ENCODE assay signal across 10 mouse cellular contexts in the genomic region with DNA sequence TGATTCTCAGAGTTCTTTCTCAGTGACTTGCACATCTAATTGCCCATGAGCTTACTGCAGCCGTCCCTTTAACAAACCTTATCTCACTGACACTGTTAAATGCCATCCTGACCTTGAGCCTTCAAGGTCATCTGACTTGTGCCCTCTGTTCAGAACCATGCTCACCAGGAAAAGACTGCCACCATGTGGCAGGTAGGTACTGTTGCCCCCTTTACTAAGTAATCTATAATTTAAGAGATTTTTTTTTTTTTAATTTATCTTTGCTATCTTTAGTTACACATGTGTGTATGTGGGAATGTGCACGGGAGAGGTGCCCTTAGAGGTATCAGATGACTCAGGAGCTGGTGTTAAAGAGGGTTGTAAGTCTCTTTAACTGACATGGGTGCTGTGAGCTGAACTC. TPM values are rescaled to one million over a fixed set of nuclear protein-coding genes. Genes with fewer than 3 reads are reported as not detected.
DNase-seq lines count a peak whose midpoint lies in the region; ATAC-seq and TF ChIP-seq lines count a peak whose summit lies in the region.
"Had no signal": no experiment of that assay in that cellular context is flagged by ENCODE, and none has a peak within 500 bp of the region (broad histone marks: within the 10 kb centered on the region; RNA-seq: fewer than 3 reads in every experiment).

No protein-coding gene starts in this region.

- H3K79me2 ChIP-seq in heart, adult 2 months (replicated peaks; ENCODE audit: control insufficient read depth, insufficient read depth, low read length) = no peaks in the 10 kb centered on the region

- TF ChIP-seq POLR2A in heart, adult 2 months (IDR thresholded peaks at IDR 0.05; ENCODE audit: insufficient read depth, low read depth, low read length) = no peak

- no peak overlapping the region for H3K27ac ChIP-seq in heart, adult 2 months
- no peak overlapping the region for H3K27ac ChIP-seq in heart, embryonic 12.5 days (ENCODE audit: poor library complexity, severe bottlenecking)
- H3K27ac ChIP-seq: forebrain, embryonic 15.5 days had no signal

- H3K27me3 ChIP-seq in heart, adult 2 months (ENCODE audit: control insufficient read depth, insufficient read depth, low read length) = no peaks in the 10 kb centered on the region
- no peaks in the 10 kb centered on the region for H3K27me3 ChIP-seq in heart, embryonic 12.5 days (replicated peaks)
- H3K27me3 ChIP-seq: forebrain, embryonic 15.5 days had no signal

- TF ChIP-seq CTCF in heart, adult 2 months (IDR thresholded peaks at IDR 0.05) = peak; percentile 79

- H3K4me2 ChIP-seq in heart, embryonic 12.5 days = no peak overlapping the region
- H3K4me2 ChIP-seq: forebrain, embryonic 15.5 days had no signal

- peaks cover 1% of the 10 kb centered on the region for H3K4me1 ChIP-seq in heart, adult 2 months (ENCODE audit: control insufficient read depth, insufficient read depth, low read length)
- peaks cover 4% of the 10 kb centered on the region; the same call in 1 of the 2 replicates for H3K4me1 ChIP-seq in heart, embryonic 12.5 days (replicated peaks)
- H3K4me1 ChIP-seq: forebrain, embryonic 15.5 days had no signal

- no peaks in the 10 kb centered on the region for H3K9me3 ChIP-seq in heart, embryonic 12.5 days (replicated peaks)
- H3K9me3 ChIP-seq: forebrain, embryonic 15.5 days had no signal

- peak; percentile 37 for ATAC-seq in activated CD4-positive, CD25-positive, alpha-beta regulatory T cell, adult 4 months
- ATAC-seq in heart, embryonic 12.5 days (ENCODE audit: insufficient number of reproducible peaks, low FRiP score) = no peak
- ATAC-seq: forebrain, embryonic 15.5 days had no signal

- no peak for TF ChIP-seq EP300 in heart, adult 2 months (IDR thresholded peaks at IDR 0.05; ENCODE audit: insufficient read depth, low read depth, low read length)

- H3K4me3 ChIP-seq in heart, adult 2 months = no peak overlapping the region
- no peak overlapping the region for H3K4me3 ChIP-seq in heart, embryonic 12.5 days
- H3K4me3 ChIP-seq: forebrain, embryonic 15.5 days; myocyte had no signal

- DNase-seq in heart, adult 2 months = no peak
- no peak for DNase-seq in heart, adult 18-20 months
- peak; percentile 73 for DNase-seq in CD4-positive helper T cell, adult 2 months (ENCODE audit: low read depth, low spot score)
- DNase-seq in lung, postnatal 14 days = peak; percentile 27
- DNase-seq in urinary bladder, postnatal 4 days (ENCODE audit: low spot score in 2 of 2) = no peak
- no peak for DNase-seq in cerebellum, postnatal 4 days (ENCODE audit: low spot score in 2 of 2)

- H3K36me3 ChIP-seq in heart, adult 2 months (ENCODE audit: control insufficient read depth, insufficient read depth, low read length) = no peaks in the 10 kb centered on the region
- H3K36me3 ChIP-seq in heart, embryonic 12.5 days = no peaks in the 10 kb centered on the region
- H3K36me3 ChIP-seq: forebrain, embryonic 15.5 days had no signal

- H3K9ac ChIP-seq in heart, adult 2 months (ENCODE audit: low read depth, low read length) = no peak overlapping the region
- no peak overlapping the region for H3K9ac ChIP-seq in heart, embryonic 12.5 days
- H3K9ac ChIP-seq: forebrain, embryonic 15.5 days had no signal

- WGBS in heart, adult 2 months = 29% methylated on average over 2 of the region's 2 CpGs
- 52% methylated on average over 2 of the region's 2 CpGs for WGBS in heart, embryonic 12.5 days

- intact Hi-C loops in heart, adult 2 months (cut with DNase I) = loop anchor here (1.0 kb wide), 1 partner anchor 84 kb away; no protein-coding TSS in a partner anchor

RNA-seq across cellular contexts. Expression of a gene that starts 18.2 kb away (rescaled TPM):
- 10 to 100 TPM; 12.9 to 13.1 TPM for total RNA-seq in heart, adult 2 months (2021)
- polyA plus RNA-seq in heart, adult 2 months (2012; rRNA removed) = 1.5 and 2.8 TPM in 2 replicates
- 10 to 100 TPM; 11.7 to 12.5 TPM for total RNA-seq in heart, adult 18-20 months (2021)
- polyA plus RNA-seq in activated CD4-positive, CD25-positive, alpha-beta regulatory T cell, adult 4 months (2017; shearing (Covaris generic)) = 10 to 100 TPM; 61.9 to 92.8 TPM
- polyA plus RNA-seq in heart, embryonic 12.5 days (2016; fragmentation: Nextera tagmentation; extraction: Ambion mirVana) = 21.0 and 22.2 TPM in 2 replicates

Comparison
In these comparisons a context has a peak if more than half of its experiments do, and no peak if none do; other contexts are left out.
1. DNase-seq: peak in CD4-positive helper T cell, adult 2 months (single experiment) and lung, postnatal 14 days (single experiment); none in heart, adult 2 months (0 of 2), heart, adult 18-20 months (0 of 2), urinary bladder, postnatal 4 days (0 of 2) and cerebellum, postnatal 4 days (0 of 2).